Mouse (Mus musculus) intestine, embryonic 16.5 days (tissue): ENCODE results near the gene Kpna7. TPM values are rescaled to one million over a fixed set of nuclear protein-coding genes. Genes with fewer than 3 reads are reported as not detected.
"Not testable (repeated sequence)": the region's sequence is repeated elsewhere in the genome, so short reads cannot be mapped to it uniquely, and the experiment has no call there.

Experiments
- ATAC-seq: fragments of 200-750 bp; cut with Nextera tagmentation; 2 replicates; pipeline ENCODE4 v1.8.0; 2017; ENCODE audit warnings: moderate TSS enrichment, moderate library complexity
- H3K27ac ChIP-seq: fragments of 300-500 bp; sonication (generic); 2 replicates; pipeline ENCODE4 v1.5.1; 2014; ENCODE audit warnings: mild to moderate bottlenecking, low read length
- H3K27me3 ChIP-seq: fragments of 300-500 bp; sonication (generic); replicated peaks from 2 replicates; pipeline ENCODE4 v1.6.1; 2014; ENCODE audit warnings: low read length, control low read depth, mixed read lengths; ENCODE audit not compliant: control insufficient read depth, insufficient read depth
- H3K36me3 ChIP-seq: fragments of 300-500 bp; sonication (generic); 2 replicates; pipeline ENCODE4 v1.6.1; 2014; ENCODE audit warnings: low read length, control low read depth; ENCODE audit not compliant: control insufficient read depth, insufficient read depth
- H3K4me1 ChIP-seq: fragments of 300-500 bp; sonication (generic); 2 replicates; pipeline ENCODE4 v1.6.1; 2014; ENCODE audit warnings: low read length, control low read depth, mixed read lengths; ENCODE audit not compliant: control insufficient read depth, insufficient read depth
- H3K4me2 ChIP-seq: fragments of 300-500 bp; sonication (generic); 2 replicates; pipeline ENCODE4 v1.6.1; 2014; ENCODE audit warnings: low read depth, low read length, control low read depth
- H3K4me3 ChIP-seq: fragments of 300-500 bp; sonication (generic); 2 replicates; pipeline ENCODE4 v1.5.1; 2014; ENCODE audit warnings: mild to moderate bottlenecking, low read length
- H3K9ac ChIP-seq: fragments of 300-500 bp; sonication (generic); 2 replicates; pipeline ENCODE4 v1.6.1; 2014; ENCODE audit warnings: low read depth, low read length
- H3K9me3 ChIP-seq: fragments of 300-500 bp; sonication (generic); 2 replicates; pipeline ENCODE4 v1.6.1; 2016; ENCODE audit warnings: low read length, control low read depth; ENCODE audit not compliant: control insufficient read depth
- WGBS: fragments of 180-500 bp; shearing (Covaris S2); extraction: QIAGEN DNeasy Blood & Tissue Kit; methylation state at CpG from one replicate; pipeline ENCODE4 v1.1.7; 2014; 5-methylcytosine and 5-hydroxymethylcytosine counted together
- polyA plus RNA-seq: library from polyadenylated mRNA; unstranded; fragments of >200 nt; fragmentation: Nextera tagmentation; extraction: Ambion mirVana; gene quantifications from 2 replicates; pipeline ENCODE4 v1.2.1, GENCODE M21; 2015

The Kpna7 gene
- polyA plus RNA-seq, 1 experiment from 2014 or later: 0.40 TPM

GRCm38 (mm10) chr5:145059524-145059923 is 24.3 kb downstream of the Kpna7 start:
- no peaks in the 10 kb centered on the region for H3K27me3 ChIP-seq
- H3K9ac ChIP-seq: no peak overlapping the region
- ATAC-seq: peak; percentile 44; the same call in 1 of the 2 replicates
- H3K4me2 ChIP-seq: no peak overlapping the region
- H3K27ac ChIP-seq: no peak overlapping the region
- H3K9me3 ChIP-seq: no peaks in the 10 kb centered on the region
- H3K36me3 ChIP-seq: no peaks in the 10 kb centered on the region
- no peaks in the 10 kb centered on the region for H3K4me1 ChIP-seq
- 75% methylated on average over 2 of the region's 2 CpGs for WGBS
- no peak overlapping the region for H3K4me3 ChIP-seq

GRCm38 (mm10) chr5:145058722-145059121 is 25.1 kb downstream of the Kpna7 start:
- Histone ChIP-seq H3K27me3 (no peaks in the 10 kb centered on the region), H3K9me3 (no peaks in the 10 kb centered on the region), H3K4me3 (no peak overlapping the region), H3K36me3 (no peaks in the 10 kb centered on the region), H3K4me1 (no peaks in the 10 kb centered on the region), H3K9ac (no peak overlapping the region), H3K4me2 (no peak overlapping the region), H3K27ac (no peak overlapping the region)
- no peak for ATAC-seq
- WGBS: 86% methylated on average over 7 of the region's 7 CpGs

- Histone ChIP-seq H3K4me3 (no peak overlapping the region), H3K4me1 (no peaks in the 10 kb centered on the region), H3K36me3 (no peaks in the 10 kb centered on the region), H3K27ac (no peak overlapping the region), H3K9ac (no peak overlapping the region), H3K27me3 (no peaks in the 10 kb centered on the region), H3K9me3 (no peaks in the 10 kb centered on the region), H3K4me2 (no peak overlapping the region)
- WGBS: 78% methylated on average over 8 of the region's 8 CpGs
- ATAC-seq: no peak
Observed at GRCm38 (mm10) chr5:145057907-145058306, 25.9 kb downstream of the Kpna7 start.

- not testable (repeated sequence) for H3K9ac ChIP-seq, H3K27me3 ChIP-seq, H3K27ac ChIP-seq, H3K4me3 ChIP-seq, ATAC-seq, H3K36me3 ChIP-seq, H3K9me3 ChIP-seq, H3K4me2 ChIP-seq, H3K4me1 ChIP-seq
- 55% methylated on average over 3 of the region's 3 CpGs for WGBS
Observed at GRCm38 (mm10) chr5:145054187-145054586, 29.6 kb downstream of the Kpna7 start.

GRCm38 (mm10) chr5:145042690-145043089 is 41.1 kb downstream of the Kpna7 start, which contains the start of gene 1700018F24Rik:
1700018F24Rik (plus strand) TSS chr5:145042990.
- H3K27ac ChIP-seq, H3K27me3 ChIP-seq, ATAC-seq, H3K36me3 ChIP-seq, H3K4me2 ChIP-seq, H3K4me1 ChIP-seq, H3K4me3 ChIP-seq, H3K9me3 ChIP-seq, H3K9ac ChIP-seq: not testable (repeated sequence)
- 57% methylated on average over 3 of the region's 3 CpGs for WGBS

- Histone ChIP-seq H3K9me3 (no peaks in the 10 kb centered on the region), H3K4me1 (no peaks in the 10 kb centered on the region), H3K27ac (no peak overlapping the region), H3K4me2 (no peak overlapping the region), H3K36me3 (no peaks in the 10 kb centered on the region), H3K4me3 (no peak overlapping the region), H3K27me3 (no peaks in the 10 kb centered on the region), H3K9ac (no peak overlapping the region)
- WGBS: 40% methylated on average over 4 of the region's 4 CpGs
- no peak for ATAC-seq
Observed at GRCm38 (mm10) chr5:145041628-145042027, 42.2 kb downstream of the Kpna7 start.

- WGBS: 57% methylated on average over 5 of the region's 5 CpGs
Observed at GRCm38 (mm10) chr5:145032391-145032790, 51.4 kb downstream of the Kpna7 start, which contains the start of gene Gm4871. Gm4871 (minus strand) TSS chr5:145032754.

GRCm38 (mm10) chr5:145030476-145030875 is 53.4 kb downstream of the Kpna7 start:
- H3K9me3 ChIP-seq, H3K27me3 ChIP-seq, H3K4me1 ChIP-seq, H3K4me3 ChIP-seq, H3K4me2 ChIP-seq, H3K9ac ChIP-seq, ATAC-seq, H3K36me3 ChIP-seq, H3K27ac ChIP-seq: not testable (repeated sequence)
- 96% methylated on average over 1 of the region's 1 CpGs for WGBS

More at GRCm38 (mm10) chr5:145032391-145032790, 51.4 kb downstream of the Kpna7 start, which contains the start of gene Gm4871:
- H3K9ac ChIP-seq, ATAC-seq, H3K36me3 ChIP-seq, H3K9me3 ChIP-seq, H3K4me2 ChIP-seq, H3K4me1 ChIP-seq, H3K4me3 ChIP-seq, H3K27ac ChIP-seq, H3K27me3 ChIP-seq: not testable (repeated sequence)

GRCm38 (mm10) chr5:145020712-145021111 is 63.1 kb downstream of the Kpna7 start:
- H3K4me3 ChIP-seq, H3K36me3 ChIP-seq, H3K27ac ChIP-seq, H3K4me1 ChIP-seq, H3K27me3 ChIP-seq, H3K4me2 ChIP-seq, H3K9me3 ChIP-seq, ATAC-seq, H3K9ac ChIP-seq: not testable (repeated sequence)
- 39% methylated on average over 1 of the region's 1 CpGs for WGBS

- not testable (repeated sequence) for ATAC-seq, H3K9me3 ChIP-seq
- WGBS: 41% methylated on average over 1 of the region's 1 CpGs
Observed at GRCm38 (mm10) chr5:145020254-145020653, 63.6 kb downstream of the Kpna7 start.

More at GRCm38 (mm10) chr5:145020254-145020653, 63.6 kb downstream of the Kpna7 start:
- H3K27me3 ChIP-seq, H3K27ac ChIP-seq, H3K4me2 ChIP-seq, H3K9ac ChIP-seq, H3K4me1 ChIP-seq, H3K36me3 ChIP-seq, H3K4me3 ChIP-seq: not testable (repeated sequence)
